Comparison of ENCODE assay signal across 8 mouse cellular contexts in the genomic region with DNA sequence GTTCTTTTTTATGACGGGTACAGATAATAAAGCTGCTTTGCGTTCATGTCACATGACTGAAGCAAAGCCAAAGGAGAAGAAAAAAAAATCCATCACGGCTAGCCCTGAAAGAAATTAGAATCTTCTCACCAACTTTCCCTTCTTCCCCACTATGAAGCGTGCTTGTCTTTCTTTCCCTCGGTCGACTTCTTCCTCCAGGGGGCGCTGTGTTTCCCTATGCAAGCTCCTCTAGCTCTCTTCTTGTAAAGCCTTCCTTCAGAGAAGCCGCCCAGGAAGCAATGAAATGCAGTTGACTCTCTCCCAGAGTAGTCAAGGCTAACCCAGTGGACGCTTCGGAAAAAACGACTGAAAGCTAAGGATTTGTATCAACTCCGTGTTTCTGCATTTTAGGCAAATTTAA.
DNase-seq lines count a peak whose midpoint lies in the region; ATAC-seq and TF ChIP-seq lines count a peak whose summit lies in the region.

No protein-coding gene starts in this region.

- no peak overlapping the region for H3K27ac ChIP-seq in hindbrain, postnatal 0 days
- no peak overlapping the region for H3K27ac ChIP-seq in hindbrain, embryonic 12.5 days
- H3K27ac ChIP-seq in ES-Bruce4 (ENCODE audit: insufficient read depth, low read length) = no peak overlapping the region

- H3K9ac ChIP-seq in hindbrain, postnatal 0 days (replicated peaks; ENCODE audit: low read length) = no peak overlapping the region
- H3K9ac ChIP-seq in hindbrain, embryonic 12.5 days = no peak overlapping the region
- no peak overlapping the region for H3K9ac ChIP-seq in ES-Bruce4 (ENCODE audit: low read depth, poor library complexity, severe bottlenecking)

- no peak for TF ChIP-seq POLR2A in ES-Bruce4 (IDR thresholded peaks at IDR 0.05; ENCODE audit: insufficient read depth, low read length)

- TF ChIP-seq EP300 in ES-Bruce4 (IDR thresholded peaks at IDR 0.05; ENCODE audit: insufficient read depth, low read depth, low read length) = no peak

- H3K4me3 ChIP-seq in hindbrain, postnatal 0 days (ENCODE audit: low read length) = no peak overlapping the region
- no peak overlapping the region for H3K4me3 ChIP-seq in hindbrain, embryonic 12.5 days
- no peak overlapping the region for H3K4me3 ChIP-seq in ES-Bruce4 (ENCODE audit: low read depth, low read length)

- 57% methylated on average over 12 of the region's 12 CpGs for WGBS in hindbrain, postnatal 0 days
- WGBS in hindbrain, embryonic 12.5 days = 57% methylated on average over 12 of the region's 12 CpGs

- no peaks in the 10 kb centered on the region for H3K36me3 ChIP-seq in hindbrain, postnatal 0 days (ENCODE audit: insufficient read depth, low read length)
- no peaks in the 10 kb centered on the region for H3K36me3 ChIP-seq in hindbrain, embryonic 12.5 days
- no peaks in the 10 kb centered on the region for H3K36me3 ChIP-seq in ES-Bruce4 (ENCODE audit: control insufficient read depth, insufficient read depth, low read length, poor library complexity, severe bottlenecking)

- DNase-seq in hindbrain, postnatal 0 days (ENCODE audit: low spot score) = peak; percentile 66
- DNase-seq in 3T3-L1 (ENCODE audit: low read depth, low spot score) = peak; percentile 30
- DNase-seq in kidney, adult 18-20 months = no peak
- no peak for DNase-seq in yolk sac, embryonic 10.5 days (ENCODE audit: low spot score)

- peak; percentile 54 for TF ChIP-seq CTCF in hindbrain, postnatal 0 days (IDR thresholded peaks at IDR 0.05; ENCODE audit: low read depth)
- peak; percentile 50 for TF ChIP-seq CTCF in ES-Bruce4 (IDR thresholded peaks at IDR 0.05; ENCODE audit: low read depth, low read length)

- H3K4me2 ChIP-seq in hindbrain, postnatal 0 days (ENCODE audit: low read depth, low read length) = no peak overlapping the region
- no peak overlapping the region for H3K4me2 ChIP-seq in hindbrain, embryonic 12.5 days (replicated peaks)

- H3K4me1 ChIP-seq in hindbrain, postnatal 0 days (ENCODE audit: insufficient read depth, low read length) = peaks cover 7% of the 10 kb centered on the region
- no peaks in the 10 kb centered on the region for H3K4me1 ChIP-seq in hindbrain, embryonic 12.5 days
- H3K4me1 ChIP-seq in ES-Bruce4 (ENCODE audit: control insufficient read depth, insufficient read depth, low read length) = no peaks in the 10 kb centered on the region

- ATAC-seq in hindbrain, postnatal 0 days = no peak
- no peak for ATAC-seq in hindbrain, embryonic 12.5 days (ENCODE audit: low FRiP score)
- ATAC-seq in common myeloid progenitor, adult 5-6 weeks (replicated peaks; ENCODE audit: low read depth, poor library complexity, severe bottlenecking) = 0 out of 2 replicates have a peak, but pooled peaks have one; percentile 43
- ATAC-seq in megakaryocyte, adult 5-6 weeks (ENCODE audit: poor library complexity, severe bottlenecking) = 0 out of 2 replicates have a peak, but pooled peaks have one; percentile 43

- no peaks in the 10 kb centered on the region for H3K9me3 ChIP-seq in hindbrain, postnatal 0 days (ENCODE audit: low read length)
- no peaks in the 10 kb centered on the region for H3K9me3 ChIP-seq in hindbrain, embryonic 12.5 days (replicated peaks)
- no peaks in the 10 kb centered on the region for H3K9me3 ChIP-seq in ES-Bruce4 (replicated peaks; ENCODE audit: control insufficient read depth, insufficient read depth, low read length, poor library complexity, severe bottlenecking)

- H3K27me3 ChIP-seq in hindbrain, postnatal 0 days (ENCODE audit: insufficient read depth, low read length) = no peaks in the 10 kb centered on the region
- H3K27me3 ChIP-seq in hindbrain, embryonic 12.5 days = no peaks in the 10 kb centered on the region
- no peaks in the 10 kb centered on the region for H3K27me3 ChIP-seq in ES-Bruce4 (ENCODE audit: control insufficient read depth, insufficient read depth, low read length, poor library complexity, severe bottlenecking)

Comparison
In these comparisons a context has a peak if more than half of its experiments do, and no peak if none do; other contexts are left out.
1. ATAC-seq: peak in common myeloid progenitor, adult 5-6 weeks (single experiment) and megakaryocyte, adult 5-6 weeks (single experiment); none in hindbrain, postnatal 0 days (single experiment) and hindbrain, embryonic 12.5 days (single experiment).
2. DNase-seq: peak in hindbrain, postnatal 0 days (single experiment) and 3T3-L1 (single experiment); none in kidney, adult 18-20 months (single experiment) and yolk sac, embryonic 10.5 days (single experiment).